Mouse (Mus musculus) MEL (cell line): Measurements from ENCODE around the gene Ovch2.

Source experiments
- CTCF ChIP-seq, 3 experiments: IDR thresholded peaks in 2 of 3; conservative IDR thresholded peaks in 1 of 3; 2 replicates each; pipeline ENCODE4 v1.5.1; 2011 to 2012; ENCODE audit warnings: low read length in 3 of 3, low read depth in 2 of 3, mild to moderate bottlenecking in 2 of 3, improper control_type of control experiment in 1 of 3, inconsistent platforms in 1 of 3, mixed read lengths in 1 of 3, moderate library complexity in 1 of 3; ENCODE audit not compliant: control insufficient read depth in 1 of 3, insufficient read depth in 1 of 3, poor library complexity in 1 of 3, severe bottlenecking in 1 of 3
- ELF1 ChIP-seq: IDR thresholded peaks from 2 replicates; pipeline ENCODE4 v1.6.1; 2014; ENCODE audit warnings: low read depth, mild to moderate bottlenecking, inconsistent platforms, low read length, improper control_type of control experiment, moderate library complexity
- EP300 ChIP-seq, 2 experiments: IDR thresholded peaks; 2 replicates each; pipeline ENCODE4 v1.6.1; 2011; ENCODE audit warnings: improper control_type of control experiment in 2 of 2, low read length in 2 of 2, low read depth in 1 of 2, mild to moderate bottlenecking in 1 of 2
- ETS1 ChIP-seq: IDR thresholded peaks from 2 replicates; pipeline ENCODE4 v1.6.1; 2012; ENCODE audit warnings: low read depth, mild to moderate bottlenecking, inconsistent platforms, low read length, improper control_type of control experiment, moderate library complexity
- HCFC1 ChIP-seq: IDR thresholded peaks from 2 replicates; pipeline ENCODE4 v1.6.1; 2012; ENCODE audit warnings: low read depth, mild to moderate bottlenecking, inconsistent platforms, low read length, improper control_type of control experiment, moderate library complexity
- MAFK ChIP-seq: IDR thresholded peaks from 2 replicates; pipeline ENCODE4 v1.6.1; 2011; ENCODE audit warnings: low read depth, mild to moderate bottlenecking, low read length, improper control_type of control experiment, borderline replicate concordance
- MAX ChIP-seq: IDR thresholded peaks from 2 replicates; pipeline ENCODE4 v1.6.1; 2011; ENCODE audit warnings: low read length, improper control_type of control experiment
- MYC ChIP-seq: IDR thresholded peaks from 2 replicates; pipeline ENCODE4 v1.6.1; 2011; ENCODE audit warnings: low read depth, mild to moderate bottlenecking, low read length, improper control_type of control experiment, moderate library complexity
- TBP ChIP-seq: IDR thresholded peaks from 2 replicates; pipeline ENCODE4 v1.8.0; 2011; ENCODE audit warnings: low read depth, low read length, improper control_type of control experiment
- ZNF384 ChIP-seq: IDR thresholded peaks from 2 replicates; pipeline ENCODE4 v1.6.1; 2012; ENCODE audit warnings: low read depth, mild to moderate bottlenecking, inconsistent platforms, low read length, improper control_type of control experiment

DNA sequence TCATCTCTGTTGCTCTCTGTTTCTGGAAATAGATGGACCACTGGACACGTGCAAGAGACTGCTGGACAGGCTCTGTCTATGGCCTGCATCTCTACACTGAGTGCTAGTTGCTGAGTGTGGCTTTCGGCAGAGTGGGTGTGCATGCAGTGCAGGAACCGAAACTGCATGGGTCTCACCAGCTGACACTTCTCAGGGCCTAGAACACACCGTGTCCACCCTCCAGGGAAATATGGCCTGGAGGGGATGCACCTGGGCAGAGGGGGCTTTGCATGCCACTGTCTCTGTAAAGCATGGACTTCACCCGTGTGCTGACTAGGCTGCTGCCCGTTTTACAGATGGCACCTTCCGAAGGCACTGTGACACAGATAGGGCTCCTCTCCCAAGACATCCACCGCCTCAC, 55.0 kb downstream of the Ovch2 start:
- TF ChIP-seq EP300 (IDR thresholded peaks at IDR 0.05; ENCODE audit: low read depth in 1 of 2, low read length in 2 of 2) (no peak), ETS1 (no peak), CTCF (IDR thresholded peaks at IDR 0.05 in 2 of 3, conservative IDR thresholded peaks at IDR 0.05 in 1 of 3; ENCODE audit: control insufficient read depth in 1 of 3, insufficient read depth in 1 of 3, low read depth in 2 of 3, low read length in 3 of 3, poor library complexity in 1 of 3, severe bottlenecking in 1 of 3) (no peak), MYC (no peak), MAX (no peak), HCFC1 (no peak), ZNF384 (no peak), MAFK (no peak), TBP (no peak), ELF1 (no peak)
